Mouse (Mus musculus) adrenal gland, adult 2 months (tissue): Measurements from ENCODE around the gene Ankrd28. TPM values are rescaled to one million over a fixed set of nuclear protein-coding genes. Genes with fewer than 3 reads are reported as not detected.
A peak's percentile ranks its signal among the peaks of the same experiment; 100 is the strongest.

ENCODE experiments used
- DNase-seq: peaks from one replicate; pipeline ENCODE4 v3.0.0; 2021
- polyA plus RNA-seq: library from polyadenylated mRNA; depleted of rRNA; stranded (reverse); fragments of >200 nt; gene quantifications from 2 replicates; pipeline ENCODE4 v1.2.3, GENCODE M21; 2012
- total RNA-seq, 2 experiments: library from RNA; stranded (reverse); gene quantifications; 2 replicates each; pipeline ENCODE4 v1.2.3; 2021

Gene Ankrd28
- total and polyA plus RNA-seq, 3 experiments = 3.2 to 17.7 (median 10.4) TPM

DNA sequence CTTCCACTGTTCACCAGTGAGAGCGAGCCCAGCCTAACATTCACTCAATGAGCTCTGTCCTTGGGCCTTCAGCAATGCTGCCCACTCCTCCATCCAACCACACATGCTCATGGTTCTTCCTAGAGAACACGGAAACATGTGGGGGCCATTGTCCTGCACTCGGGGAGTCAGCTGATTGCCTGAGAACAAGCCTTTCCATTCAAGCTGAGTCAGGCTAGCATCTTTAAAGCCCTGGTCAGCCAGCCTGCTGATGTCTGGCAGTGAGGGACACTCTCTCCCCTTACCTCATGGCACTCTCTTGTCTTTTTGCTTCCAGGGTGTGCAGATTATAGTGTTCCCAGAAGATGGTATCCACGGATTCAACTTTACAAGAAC lies 164.9 kb downstream of the Ankrd28 start:
- DNase-seq = no peak

DNA sequence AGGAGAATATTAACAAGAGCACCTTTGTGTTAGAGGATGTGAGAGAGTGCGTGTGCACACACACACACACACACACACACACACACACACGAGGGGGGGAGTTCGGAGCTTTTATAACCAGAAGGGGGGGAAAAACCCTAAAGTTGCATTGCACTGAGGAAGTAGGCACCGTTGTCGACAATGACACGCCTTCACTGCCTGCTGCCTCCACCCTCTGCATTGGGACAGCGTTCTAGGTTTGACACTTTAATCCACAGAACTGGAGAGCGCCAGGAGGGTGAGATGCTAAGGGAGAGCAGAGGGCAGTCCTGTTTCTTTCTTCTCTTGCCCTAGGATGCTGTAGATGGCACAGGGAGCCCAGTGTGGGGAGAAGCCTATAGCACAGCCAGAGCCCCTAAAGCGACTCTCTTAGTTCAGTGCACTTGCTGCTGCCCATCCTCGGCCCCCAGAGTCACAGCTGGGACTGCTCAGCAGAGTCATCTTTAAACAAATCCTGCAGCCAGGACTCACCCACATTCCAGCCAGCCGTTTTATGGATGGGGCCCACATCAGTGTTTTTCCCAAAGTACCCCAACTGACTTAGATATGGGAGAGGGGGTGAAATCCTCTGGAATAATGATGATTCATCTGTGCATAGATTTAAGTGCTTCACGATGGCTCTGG lies 165.4 kb downstream of the Ankrd28 start:
- DNase-seq = no peak

DNA sequence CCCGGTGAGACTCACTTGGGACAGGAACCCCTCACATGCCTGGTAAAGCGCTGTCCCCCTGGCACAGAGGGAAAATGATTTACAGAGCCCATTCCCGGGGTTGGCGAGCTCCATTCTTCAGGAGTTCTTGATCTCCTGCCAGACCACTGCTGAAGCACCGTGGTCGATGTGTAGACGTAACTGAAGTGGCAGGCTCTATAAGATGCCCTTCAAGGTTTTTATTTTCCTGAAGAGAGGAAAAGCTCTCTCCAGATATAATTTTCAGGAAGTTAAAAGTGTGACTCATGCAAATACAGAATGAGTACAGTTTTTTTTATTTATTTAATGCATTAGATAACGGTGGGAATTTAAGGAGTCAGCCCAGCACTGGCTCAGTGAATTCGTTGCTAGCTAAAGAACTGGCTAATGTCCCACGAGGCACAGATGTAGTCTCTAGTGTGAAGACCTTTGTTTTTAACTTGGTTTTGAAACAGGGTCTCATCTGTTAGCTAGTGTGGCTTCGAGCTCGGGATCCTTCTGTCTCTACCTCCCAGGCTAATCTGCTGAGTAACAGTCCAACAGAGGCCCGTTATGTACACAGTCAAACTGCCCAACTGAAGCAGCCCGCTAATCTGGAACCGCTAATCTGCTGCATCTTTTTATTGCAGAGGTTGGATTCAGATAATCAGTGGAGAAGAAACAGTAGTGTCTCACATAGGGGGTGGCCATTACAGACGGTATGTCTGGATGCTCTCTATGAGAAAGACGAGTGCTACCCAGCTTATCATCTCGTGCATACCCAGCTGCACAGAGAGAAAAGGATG lies 166.2 kb downstream of the Ankrd28 start:
- DNase-seq = no peak

DNA sequence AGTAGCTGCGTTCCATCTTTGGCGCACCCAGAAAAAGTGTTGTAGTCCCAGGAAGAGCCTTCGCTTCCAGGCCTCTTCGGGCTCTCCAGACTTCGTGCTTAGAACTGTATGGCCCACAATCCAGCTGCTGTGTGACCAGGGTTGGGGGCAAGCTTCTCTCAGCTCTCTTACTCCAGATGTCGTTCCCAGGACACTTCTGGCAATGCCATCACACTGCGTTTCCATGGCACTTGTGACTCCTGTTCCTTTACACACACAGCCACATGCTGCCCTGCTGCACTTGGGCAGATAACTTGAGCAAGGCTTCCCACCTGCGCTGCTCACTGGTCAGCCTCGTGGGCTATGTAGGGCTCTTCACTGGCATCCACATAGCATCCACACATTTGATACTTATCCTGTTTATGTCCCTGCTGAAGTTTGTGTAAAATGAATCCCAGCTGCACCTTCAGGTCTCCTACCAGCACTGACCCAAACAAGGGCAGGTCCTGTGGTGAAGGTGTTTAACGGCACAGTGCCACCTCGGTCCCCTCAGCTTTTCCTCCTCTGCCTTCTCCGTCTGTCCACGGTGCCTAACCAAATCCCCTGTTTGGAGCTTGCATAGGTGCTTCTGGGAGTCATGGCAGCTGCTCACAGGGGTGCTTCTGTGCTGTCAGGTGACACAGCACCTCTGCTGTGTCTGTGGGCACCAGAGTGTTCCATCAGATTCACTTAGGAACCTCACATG lies 166.9 kb downstream of the Ankrd28 start:
- no peak for DNase-seq

DNA sequence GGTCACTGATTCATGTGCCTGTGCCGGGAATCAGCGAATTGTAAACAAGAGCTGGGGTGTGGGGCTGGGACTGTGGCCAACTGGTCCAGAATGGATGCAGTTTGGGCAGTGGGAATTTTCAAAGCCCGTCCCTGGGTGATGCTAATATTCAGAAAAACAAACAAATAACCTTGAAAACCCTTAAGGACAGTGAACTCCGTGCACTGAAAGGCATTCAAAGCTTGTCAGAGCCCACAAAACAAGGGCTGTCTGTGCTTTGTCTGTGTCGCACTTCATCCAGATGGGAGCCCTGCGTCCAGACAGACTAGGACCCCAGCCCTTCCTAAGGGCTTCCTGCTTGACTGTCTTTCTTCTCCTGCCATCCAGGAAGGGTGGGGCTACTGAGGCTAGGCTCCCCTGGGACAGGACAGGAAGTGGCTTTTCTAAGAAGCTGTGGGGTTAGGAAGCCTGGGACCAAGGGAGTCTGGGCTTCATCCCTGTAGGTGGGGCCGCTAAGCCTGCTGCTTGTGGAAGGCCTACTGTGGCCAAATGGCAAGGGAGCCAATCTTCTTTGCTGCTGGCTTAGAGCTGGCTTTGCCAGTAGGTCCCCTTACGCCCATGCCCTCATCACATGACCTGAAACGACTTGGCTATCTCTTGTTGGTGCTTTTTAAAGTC lies 167.8 kb downstream of the Ankrd28 start:
- DNase-seq = peak; percentile 77

DNA sequence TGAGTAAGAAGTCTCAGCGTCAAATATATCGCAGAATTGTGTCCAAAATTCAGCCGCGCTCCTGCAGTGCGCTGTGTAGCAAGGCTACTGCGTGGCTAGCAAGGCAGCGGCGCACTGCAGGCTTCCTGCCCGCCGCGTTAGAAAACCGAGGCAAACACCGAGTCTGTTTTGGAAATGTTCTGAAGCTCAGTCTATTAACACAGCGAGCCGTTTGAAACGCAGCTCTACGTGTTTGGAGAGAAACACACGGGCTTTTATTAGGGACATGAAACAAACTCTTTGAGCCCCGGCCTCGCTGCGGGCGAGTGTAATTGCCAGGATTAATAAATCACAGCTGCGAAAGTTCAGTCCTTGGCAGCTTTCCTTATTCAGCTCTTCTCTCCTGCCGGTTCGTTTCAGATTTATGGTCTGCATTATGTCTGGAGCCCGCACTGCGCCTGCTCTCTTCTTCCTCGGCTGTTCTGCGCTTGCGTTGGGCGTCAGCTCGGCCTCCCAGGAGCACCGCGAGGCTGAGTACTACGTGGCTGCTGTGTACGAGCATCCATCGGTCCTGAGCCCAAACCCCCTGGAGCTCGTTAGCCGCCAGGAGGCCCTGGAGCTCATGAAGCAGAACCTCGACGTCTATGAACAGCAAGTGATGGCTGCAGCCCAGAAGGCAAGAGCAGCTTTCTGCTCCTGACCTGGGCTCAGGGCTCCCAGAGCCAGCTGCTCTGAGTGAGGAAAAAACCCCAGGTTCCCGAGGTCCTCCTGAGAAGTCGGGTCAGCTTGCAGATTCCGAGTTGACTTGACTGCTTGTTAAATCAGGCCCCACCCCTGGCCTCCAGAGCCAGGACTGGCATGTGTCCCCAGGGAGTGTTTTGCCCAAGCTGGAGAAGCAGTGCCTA lies 168.5 kb downstream of the Ankrd28 start:
- DNase-seq = peak; percentile 94

DNA sequence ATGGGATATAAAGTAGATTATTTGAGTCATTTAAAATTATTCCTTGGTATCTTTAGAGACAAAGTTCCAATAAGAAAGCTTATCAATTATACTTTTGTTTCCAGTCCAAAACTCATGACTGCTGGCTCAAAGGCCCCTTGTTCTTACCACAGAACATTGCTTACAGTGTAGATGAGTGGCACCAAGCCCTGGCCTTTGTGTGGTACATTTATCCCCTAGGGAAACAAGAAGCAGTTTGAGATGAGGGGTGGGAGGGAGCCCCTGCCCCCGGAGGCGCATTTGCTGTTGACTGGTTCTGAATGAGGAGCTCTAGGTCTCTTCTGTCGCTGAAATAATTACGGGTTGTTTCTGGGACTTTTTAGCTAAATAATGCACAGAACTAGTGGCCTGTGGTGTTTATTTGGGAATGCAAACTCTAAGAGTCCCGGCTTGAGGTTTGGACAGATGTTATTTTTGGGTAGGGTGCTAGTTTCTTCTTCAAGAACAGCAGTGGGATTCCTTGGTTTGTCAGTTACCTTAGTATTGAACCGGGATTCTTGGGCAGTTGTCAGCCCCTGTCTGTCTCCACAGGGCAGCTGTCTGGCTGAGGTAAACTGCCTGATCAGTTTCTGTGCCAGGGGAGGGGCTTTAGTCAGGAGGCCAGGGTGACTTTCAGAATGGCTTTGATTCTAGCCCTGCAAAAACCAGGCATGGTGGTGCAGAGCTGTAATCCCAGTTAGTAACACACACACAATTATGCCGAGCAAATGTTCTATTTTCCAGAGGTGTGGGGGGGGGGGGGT lies 169.9 kb downstream of the Ankrd28 start:
- DNase-seq = no peak

DNA sequence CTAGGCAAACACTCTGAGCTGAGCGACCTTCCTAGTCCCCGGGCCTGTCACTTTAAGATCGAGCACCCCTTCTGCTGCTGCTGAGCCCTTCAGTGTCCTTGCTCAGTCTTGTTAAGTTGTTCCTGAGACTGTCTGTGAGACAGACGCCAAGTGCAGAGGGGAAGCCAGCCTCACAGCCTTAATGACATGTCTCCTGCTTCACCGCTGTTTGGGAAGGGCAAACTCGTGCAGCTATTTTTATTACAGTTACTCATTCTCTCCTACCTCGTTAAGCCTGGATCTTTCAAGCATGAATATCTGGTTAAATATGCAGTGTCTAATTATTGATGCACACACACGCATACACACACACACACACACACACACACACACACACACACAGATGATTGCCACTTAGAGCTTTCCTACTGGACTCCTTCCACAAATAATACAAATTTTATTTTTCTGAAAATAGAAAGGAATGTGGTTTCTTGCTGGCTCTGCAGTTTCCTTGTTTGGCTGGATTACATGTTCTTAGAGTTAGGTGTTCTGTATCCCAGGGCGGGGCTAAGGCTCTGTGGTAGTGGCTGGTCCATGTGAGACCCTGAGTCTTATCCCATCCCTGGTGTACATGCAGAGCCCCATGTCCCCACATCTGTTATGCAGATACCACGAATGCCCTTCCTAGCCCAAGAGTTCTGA lies 170.8 kb downstream of the Ankrd28 start:
- DNase-seq = peak; percentile 76

DNA sequence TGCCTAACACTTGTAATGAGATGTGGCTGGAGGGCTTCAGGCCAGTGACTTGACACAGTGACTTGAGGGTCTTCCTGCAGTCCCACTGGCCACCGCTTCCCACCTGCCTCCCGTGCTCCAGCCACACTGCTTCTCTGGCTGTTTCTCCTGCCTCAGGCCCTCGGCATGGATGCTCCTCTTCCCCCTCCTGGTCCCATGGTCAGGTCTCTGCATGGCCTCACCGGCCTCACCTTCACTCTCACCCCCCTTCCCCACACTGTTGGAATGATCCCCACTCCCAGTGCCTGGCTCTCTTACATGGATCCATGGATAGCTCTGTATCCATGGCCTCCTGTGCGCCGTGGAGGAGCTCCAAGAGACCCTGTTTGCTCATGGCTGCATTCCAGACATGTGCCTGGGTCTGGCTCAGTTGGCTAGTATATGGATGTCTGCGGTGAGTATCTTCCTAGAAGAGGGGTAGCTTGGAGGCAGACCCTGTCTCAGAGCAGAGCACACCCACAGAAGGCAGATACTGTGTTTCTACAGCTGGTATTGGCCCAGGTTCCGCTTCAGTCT lies 172.2 kb downstream of the Ankrd28 start:
- DNase-seq = peak; percentile 16

DNA sequence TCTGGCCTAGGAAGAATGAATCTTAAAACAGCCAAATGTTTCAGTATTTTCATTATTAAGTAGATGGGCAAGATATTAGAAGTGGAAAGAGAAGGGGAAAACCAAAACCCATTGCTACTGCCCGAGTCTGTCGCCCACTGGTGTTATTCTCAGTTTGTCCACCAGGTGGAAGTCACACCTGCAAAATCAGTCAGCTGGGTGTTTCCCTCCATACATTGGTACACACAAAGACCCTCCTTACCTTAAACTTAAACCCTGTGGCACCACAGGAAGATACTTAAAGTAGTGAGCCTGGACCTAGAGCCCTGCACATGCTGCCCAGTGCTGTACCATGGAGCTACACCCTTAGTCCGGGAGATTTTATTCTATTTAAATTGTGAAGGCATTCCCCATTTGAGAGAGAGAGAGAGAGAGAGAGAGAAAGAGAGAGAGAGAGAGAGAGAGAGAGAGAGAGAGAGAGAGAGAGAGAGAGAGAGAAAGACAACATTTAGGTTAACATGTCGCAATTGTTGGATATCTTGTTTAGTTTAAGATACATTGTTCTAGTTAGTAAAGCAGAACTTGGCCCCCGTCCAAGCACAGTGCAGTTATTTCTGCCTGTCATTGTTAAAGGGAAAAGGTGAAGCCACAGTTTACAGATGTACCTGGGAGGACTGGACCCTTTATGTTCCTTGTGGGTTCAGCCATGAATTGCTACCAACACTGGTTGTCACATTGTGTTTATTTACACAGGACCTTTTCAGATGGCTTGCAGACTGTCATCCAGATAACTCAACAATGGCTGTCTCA lies 173.4 kb downstream of the Ankrd28 start:
- peak; percentile 66 for DNase-seq

DNA sequence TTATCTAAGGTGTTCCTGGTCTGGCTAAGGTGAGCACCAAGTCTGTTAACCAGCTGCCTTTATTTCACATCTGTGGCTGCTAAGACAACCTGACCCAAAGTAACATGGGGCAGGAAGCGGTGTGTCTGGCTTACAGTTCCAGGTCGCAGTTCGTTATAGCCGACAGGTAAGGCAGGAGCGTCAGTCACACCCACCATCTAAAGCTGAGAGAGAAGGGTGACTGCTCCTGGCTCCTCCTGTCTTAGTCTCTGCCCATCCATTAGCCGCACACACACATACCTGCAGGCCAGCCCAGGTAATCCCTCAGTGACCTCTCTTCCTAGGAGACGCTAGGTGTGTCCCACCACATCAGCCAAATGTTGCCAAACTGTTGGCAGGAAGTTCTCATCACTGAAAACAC lies 174.1 kb downstream of the Ankrd28 start:
- peak; percentile 1 for DNase-seq

DNA sequence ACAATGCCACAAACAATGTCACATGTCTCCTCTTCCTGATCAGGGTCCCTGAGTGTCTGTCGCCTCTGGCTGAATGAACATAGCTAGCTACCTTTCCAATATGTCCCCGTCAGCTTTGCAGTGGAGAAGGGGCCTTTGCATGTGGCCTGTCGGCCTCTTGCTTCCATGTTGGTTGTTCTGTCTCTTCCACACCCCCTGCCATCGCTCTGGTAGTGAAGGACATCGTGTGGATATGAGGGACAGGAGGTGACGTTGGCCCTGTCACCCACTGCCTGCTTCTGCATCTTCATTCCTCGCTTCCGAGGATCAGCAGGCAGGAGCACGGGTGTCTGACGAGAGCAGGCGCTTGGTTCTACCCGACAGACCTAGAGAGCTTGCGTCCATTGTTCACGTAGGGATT lies 175.0 kb downstream of the Ankrd28 start:
- peak; percentile 1 for DNase-seq

DNA sequence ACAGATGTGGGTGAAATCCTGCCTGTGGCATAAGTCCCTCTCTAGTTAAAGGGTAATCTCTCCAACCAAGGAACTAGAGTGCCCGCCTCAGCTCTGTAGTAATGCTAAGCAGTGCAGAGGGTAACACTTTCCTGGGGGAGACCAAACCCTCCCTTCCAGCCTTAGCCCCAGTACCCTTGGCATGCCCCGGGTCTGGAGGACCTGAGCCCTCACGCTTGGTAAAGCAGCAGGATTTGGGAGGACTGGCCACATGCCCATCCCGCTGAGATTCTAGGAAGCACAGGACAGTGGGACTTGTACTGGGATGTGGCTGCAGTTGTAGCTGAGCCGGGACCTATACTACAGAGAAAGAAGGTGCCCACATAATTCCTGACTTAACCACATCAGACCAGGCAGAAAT lies 175.6 kb downstream of the Ankrd28 start:
- DNase-seq = peak; percentile 12

DNA sequence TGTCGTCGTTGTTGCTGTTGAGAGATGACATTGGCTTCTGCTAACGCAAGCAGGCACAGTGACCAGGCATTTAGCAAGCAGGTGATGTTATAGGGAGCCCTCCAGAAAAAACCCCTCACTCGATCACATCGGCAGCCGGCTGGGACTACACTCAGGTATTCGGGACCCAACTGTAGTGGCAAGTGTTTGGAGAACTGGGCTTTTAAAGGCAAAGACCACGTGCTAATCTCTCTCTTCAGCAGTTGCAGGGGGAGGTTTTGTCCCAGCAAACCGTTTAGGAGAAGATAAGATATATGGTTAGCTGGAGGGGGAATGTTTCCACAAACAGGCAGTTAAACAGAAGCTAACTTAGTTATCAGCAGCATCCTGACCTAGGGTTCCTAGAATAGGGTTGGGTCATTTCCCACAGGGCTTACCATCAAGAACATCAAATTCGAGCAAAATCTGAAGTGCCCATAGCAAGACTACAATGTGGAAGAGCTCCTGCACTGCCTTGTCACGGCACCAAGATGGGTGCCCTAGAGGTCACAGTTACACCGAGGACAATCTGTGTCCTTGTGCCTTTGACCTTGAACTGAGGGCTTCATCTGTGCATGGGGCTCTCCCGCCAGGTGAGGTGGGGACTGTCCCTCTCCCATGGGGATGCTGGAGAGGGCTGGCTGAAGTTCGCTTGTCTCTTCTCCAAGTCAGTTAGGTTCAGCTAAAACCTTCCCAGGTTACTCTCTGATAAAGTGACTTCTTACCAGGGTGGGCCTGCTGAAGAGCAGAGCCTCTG lies 177.2 kb downstream of the Ankrd28 start:
- DNase-seq = peak; percentile 1

DNA sequence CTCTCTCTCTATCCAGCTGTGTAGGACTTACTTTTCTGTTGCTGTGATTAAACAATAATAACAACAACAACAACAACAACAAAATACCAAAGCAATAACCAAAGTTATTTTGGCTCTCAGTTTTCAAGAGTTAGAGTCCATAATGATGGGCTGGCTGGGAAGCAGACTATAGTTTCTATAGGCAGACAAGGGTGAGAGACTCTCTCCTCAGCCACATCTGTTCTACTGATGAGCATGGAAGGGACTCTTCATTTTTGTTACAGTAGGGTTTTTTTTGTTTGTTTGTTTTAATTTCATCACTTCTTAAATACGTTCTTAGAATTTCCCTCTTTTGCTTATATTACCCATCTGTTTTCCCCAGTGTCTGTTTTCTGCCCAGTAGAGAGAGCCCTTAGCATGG lies 177.8 kb downstream of the Ankrd28 start:
- no peak for DNase-seq

DNA sequence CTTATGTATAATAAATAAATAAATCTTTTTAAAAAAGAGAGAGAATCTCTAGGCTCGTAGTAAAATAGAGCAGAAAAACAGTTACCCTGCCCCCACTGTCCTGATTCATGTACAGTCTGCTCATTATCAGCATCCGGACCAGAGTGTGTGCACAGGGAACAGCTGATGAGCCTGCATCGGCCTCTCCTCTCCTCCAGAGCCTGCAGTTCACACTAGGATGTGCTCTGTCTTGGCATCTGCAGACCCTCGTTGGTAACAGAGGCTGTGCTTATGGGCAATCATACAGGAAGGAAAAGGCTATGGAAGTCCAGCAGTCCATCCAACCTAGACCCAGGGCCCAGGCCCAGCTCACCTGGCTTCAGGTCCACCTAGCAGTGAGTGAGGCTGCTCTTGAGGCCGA lies 178.3 kb downstream of the Ankrd28 start:
- DNase-seq = peak; percentile 1

DNA sequence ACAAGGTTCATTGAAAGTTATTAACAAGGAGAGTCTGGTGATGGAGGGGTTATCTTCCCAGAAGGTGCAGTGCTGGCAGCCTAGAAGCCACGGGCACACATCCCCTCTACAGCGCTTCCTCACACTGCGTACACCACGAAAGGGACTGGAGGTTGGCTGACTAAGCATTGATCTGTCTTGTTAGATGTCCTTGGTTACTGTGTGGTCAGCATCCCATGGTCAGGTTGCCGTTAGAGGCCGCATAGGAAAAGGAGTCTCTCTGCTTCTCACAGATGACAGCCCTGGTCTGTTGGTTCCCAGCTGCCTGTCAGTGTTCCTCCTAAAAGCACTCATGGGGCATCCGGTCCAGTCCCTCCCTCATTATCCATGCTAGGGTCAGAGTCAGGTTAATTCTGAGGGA lies 179.2 kb downstream of the Ankrd28 start:
- peak; percentile 27 for DNase-seq

DNA sequence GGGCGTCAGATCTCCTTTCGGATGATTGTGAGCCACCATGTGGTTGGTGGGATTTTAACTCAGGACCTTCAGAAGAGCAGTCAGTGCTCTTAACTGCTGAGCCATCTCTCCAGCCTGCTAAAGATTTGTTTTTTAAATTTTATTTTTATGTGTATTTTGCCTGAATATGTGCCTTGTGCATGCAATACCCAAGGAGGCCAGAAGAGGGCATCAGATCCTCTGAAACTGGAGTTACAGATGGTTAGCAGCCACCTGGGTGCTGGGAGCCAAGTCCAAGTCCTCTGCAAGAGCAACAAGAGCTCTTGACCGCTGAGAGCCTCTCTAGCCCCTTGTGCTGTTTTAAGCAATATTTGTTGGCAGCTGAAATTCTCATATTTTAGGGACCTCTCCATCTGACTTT lies 180.1 kb downstream of the Ankrd28 start:
- no peak for DNase-seq
